Mouse (Mus musculus) hindbrain, postnatal 0 days (tissue): ENCODE measurements around the gene Rasal1. TPM values are rescaled to one million over a fixed set of nuclear protein-coding genes. Genes with fewer than 3 reads are reported as not detected.
A peak's percentile ranks its signal among the peaks of the same experiment; 100 is the strongest.

Experiments used
- ATAC-seq: fragments of 200-750 bp; cut with Nextera tagmentation; 2 replicates; pipeline ENCODE4 v1.8.0; 2017; ENCODE audit warnings: mild to moderate bottlenecking, moderate TSS enrichment, moderate library complexity
- DNase-seq: peaks from one replicate; pipeline ENCODE4 v3.0.0-alpha.2; 2015; ENCODE audit warnings: low spot score
- H3K27ac ChIP-seq: fragments of 300-500 bp; sonication (generic); 2 replicates; pipeline ENCODE4 v1.5.1; 2014; ENCODE audit warnings: mild to moderate bottlenecking
- H3K27me3 ChIP-seq: fragments of 300-500 bp; sonication (generic); 2 replicates; pipeline ENCODE4 v1.6.1; 2014; ENCODE audit warnings: low read length, mixed read lengths; ENCODE audit not compliant: insufficient read depth
- H3K36me3 ChIP-seq: fragments of 300-500 bp; sonication (generic); 2 replicates; pipeline ENCODE4 v1.6.1; 2014; ENCODE audit warnings: low read length, mixed read lengths; ENCODE audit not compliant: insufficient read depth
- H3K4me1 ChIP-seq: fragments of 300-500 bp; sonication (generic); 2 replicates; pipeline ENCODE4 v1.6.1; 2014; ENCODE audit warnings: antibody characterized with exemption, low read length, mixed read lengths; ENCODE audit not compliant: insufficient read depth
- H3K4me2 ChIP-seq: fragments of 300-500 bp; sonication (generic); 2 replicates; pipeline ENCODE4 v1.6.1; 2014; ENCODE audit warnings: low read depth, mild to moderate bottlenecking, low read length, moderate library complexity, mixed read lengths
- H3K4me3 ChIP-seq: fragments of 300-500 bp; sonication (generic); 2 replicates; pipeline ENCODE4 v1.5.1; 2014; ENCODE audit warnings: low read length
- H3K9ac ChIP-seq: fragments of 300-500 bp; sonication (generic); replicated peaks from 2 replicates; pipeline ENCODE4 v1.6.1; 2014; ENCODE audit warnings: mild to moderate bottlenecking, low read length, moderate library complexity, mixed read lengths
- H3K9me3 ChIP-seq: fragments of 300-500 bp; sonication (generic); 2 replicates; pipeline ENCODE4 v1.6.1; 2016; ENCODE audit warnings: low read length, mixed read lengths
- CTCF ChIP-seq: IDR thresholded peaks from 2 replicates; pipeline ENCODE4 v1.5.1; 2016; ENCODE audit warnings: antibody characterized with exemption, control low read depth, low read depth
- WGBS: fragments of 180-500 bp; shearing (Covaris S2); extraction: QIAGEN DNeasy Blood & Tissue Kit; methylation state at CpG from one replicate; pipeline ENCODE4 v1.1.7; 2014; 5-methylcytosine and 5-hydroxymethylcytosine counted together
- polyA plus RNA-seq: library from polyadenylated mRNA; unstranded; fragments of >200 nt; fragmentation: Nextera tagmentation; extraction: Ambion mirVana; gene quantifications from 2 replicates; pipeline ENCODE4 v1.2.1, GENCODE M21; 2015
- total RNA-seq: library from RNA; depleted of rRNA; stranded (reverse); fragments of >200 nt; gene quantifications from 2 replicates; pipeline ENCODE4 v1.2.3, GENCODE M21; 2014

The Rasal1 gene
- total and polyA plus RNA-seq, 2 experiments from 2014 or later = 4.7 to 8.2 TPM

- Histone ChIP-seq H3K4me3 (no peak overlapping the region), H3K36me3 (peaks cover 36% of the 10 kb centered on the region), H3K27me3 (no peaks in the 10 kb centered on the region), H3K4me2 (no peak overlapping the region), H3K27ac (no peak overlapping the region), H3K9ac (no peak overlapping the region), H3K4me1 (no peaks in the 10 kb centered on the region), H3K9me3 (no peaks in the 10 kb centered on the region)
- TF ChIP-seq CTCF = no peak
- 70% methylated on average over 15 of the region's 15 CpGs for WGBS
- no peak for DNase-seq
- no peak for ATAC-seq
Measured at GRCm38 (mm10) chr5:120627515-120628300, 20.9 kb upstream of the Rasal1 start.

DNA sequence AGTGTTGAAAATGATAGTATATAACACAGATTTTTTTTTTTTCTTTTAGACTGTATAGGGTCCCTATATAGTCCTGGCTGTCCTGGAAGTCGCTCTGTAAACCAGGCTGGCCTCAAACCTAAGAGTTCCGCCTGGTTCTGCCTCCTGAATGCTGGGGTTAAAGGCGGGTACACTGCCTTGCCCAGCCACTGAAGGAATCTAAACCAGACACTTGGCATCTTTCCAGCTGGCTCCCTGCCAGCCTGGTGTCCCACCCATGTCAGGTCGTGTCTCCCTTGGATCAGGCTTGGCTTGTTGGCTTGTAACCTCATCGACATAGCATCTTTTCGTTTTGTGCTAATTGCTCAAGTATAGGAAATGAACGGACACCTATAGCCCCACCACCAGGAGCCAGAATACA is 20.0 kb upstream of the Rasal1 start:
- no peaks in the 10 kb centered on the region for H3K9me3 ChIP-seq
- no peaks in the 10 kb centered on the region for H3K4me1 ChIP-seq
- no peak overlapping the region for H3K9ac ChIP-seq
- DNase-seq = peak; percentile 57
- peaks cover 32% of the 10 kb centered on the region for H3K36me3 ChIP-seq
- H3K27me3 ChIP-seq = no peaks in the 10 kb centered on the region
- TF ChIP-seq CTCF = no peak
- WGBS = 41% methylated on average over 7 of the region's 7 CpGs
- H3K4me2 ChIP-seq = no peak overlapping the region
- H3K4me3 ChIP-seq = no peak overlapping the region
- no peak for ATAC-seq
- no peak overlapping the region for H3K27ac ChIP-seq

DNA sequence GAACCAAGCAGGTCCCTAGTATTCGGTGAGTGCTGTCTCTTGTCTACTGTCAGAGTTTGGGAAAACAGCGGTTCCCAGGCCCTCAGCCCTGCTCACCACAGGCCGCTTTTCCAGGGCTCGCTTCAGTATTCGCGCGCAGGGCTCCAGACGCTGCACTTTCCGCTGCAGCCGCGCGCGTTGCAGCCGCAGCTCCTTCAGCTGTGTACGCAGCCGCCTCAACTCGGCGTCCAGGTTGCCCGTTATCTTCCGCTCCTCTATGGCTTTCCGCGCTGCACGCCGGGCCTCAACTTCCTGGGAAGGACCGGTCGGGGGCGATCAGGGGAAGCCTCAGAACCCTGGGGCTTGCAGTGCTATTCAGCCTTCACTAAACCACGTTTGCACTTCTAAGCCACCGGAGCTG is 17.5 kb upstream of the Rasal1 start:
- Histone ChIP-seq H3K36me3 (peaks cover 11% of the 10 kb centered on the region), H3K9ac (no peak overlapping the region), H3K4me3 (peak overlapping the region; percentile 7; the same call in 1 of the 2 replicates), H3K27ac (no peak overlapping the region), H3K9me3 (no peaks in the 10 kb centered on the region), H3K4me1 (0 out of 2 replicates have a peak, but pooled peaks cover 3% of the 10 kb centered on the region), H3K4me2 (peak overlapping the region; percentile 40), H3K27me3 (no peaks in the 10 kb centered on the region)
- ATAC-seq = no peak
- WGBS = 7% methylated on average over 29 of the region's 29 CpGs
- no peak for TF ChIP-seq CTCF
- peak; percentile 50 for DNase-seq

DNA sequence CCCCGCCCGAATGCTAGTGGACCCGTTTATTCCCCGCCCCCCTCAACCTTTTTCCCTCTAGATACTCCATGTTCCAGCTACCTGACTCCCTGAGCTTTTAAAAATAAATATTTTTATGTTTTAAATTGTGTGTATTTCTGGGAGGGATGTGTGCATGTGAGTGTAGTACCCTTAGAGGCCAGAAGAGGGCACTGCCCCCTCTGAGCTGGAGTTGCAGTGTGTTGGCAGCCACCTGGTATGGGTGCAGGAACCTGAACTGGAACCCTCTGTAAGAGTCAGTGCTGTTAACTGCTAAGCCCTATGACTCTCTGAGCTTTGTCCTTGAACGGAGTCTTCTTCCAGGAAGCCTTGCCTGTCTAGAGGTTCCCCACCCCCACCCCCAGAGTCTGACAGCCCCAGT is 16.7 kb upstream of the Rasal1 start:
- Histone ChIP-seq H3K4me3 (no peak overlapping the region), H3K36me3 (peaks cover 6% of the 10 kb centered on the region), H3K4me1 (0 out of 2 replicates have a peak, but pooled peaks cover 3% of the 10 kb centered on the region), H3K27ac (no peak overlapping the region), H3K9me3 (no peaks in the 10 kb centered on the region), H3K9ac (no peak overlapping the region), H3K4me2 (no peak overlapping the region), H3K27me3 (no peaks in the 10 kb centered on the region)
- TF ChIP-seq CTCF = peak; percentile 41
- 88% methylated on average over 5 of the region's 5 CpGs for WGBS
- ATAC-seq (no peak), DNase-seq (no peak)

DNA sequence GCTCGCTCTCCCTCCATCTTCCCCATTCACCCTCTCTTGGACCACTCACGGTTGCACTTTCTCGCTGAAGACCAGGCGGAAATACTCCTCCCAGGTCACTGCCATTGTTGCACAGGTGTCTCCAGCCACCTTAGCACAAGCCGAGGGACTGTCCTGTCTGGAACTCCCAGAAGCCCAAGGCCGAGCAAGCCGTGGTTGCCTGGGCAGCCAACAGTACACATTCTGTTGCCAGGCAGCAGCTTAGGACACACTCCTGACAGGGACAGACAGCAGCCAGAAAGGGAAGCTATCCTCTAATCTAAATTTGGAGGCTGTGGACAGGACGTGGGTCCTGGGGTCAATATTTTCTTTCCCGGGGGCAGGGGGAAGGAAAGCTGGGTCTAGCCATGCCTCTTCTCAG is 14.5 kb upstream of the Rasal1 start, which contains the start of gene Cfap73:
Gene Cfap73 (minus strand): TSS at position 105 of the 400 bp plus-strand sequence.
- DNase-seq = no peak
- no peak for ATAC-seq

DNA sequence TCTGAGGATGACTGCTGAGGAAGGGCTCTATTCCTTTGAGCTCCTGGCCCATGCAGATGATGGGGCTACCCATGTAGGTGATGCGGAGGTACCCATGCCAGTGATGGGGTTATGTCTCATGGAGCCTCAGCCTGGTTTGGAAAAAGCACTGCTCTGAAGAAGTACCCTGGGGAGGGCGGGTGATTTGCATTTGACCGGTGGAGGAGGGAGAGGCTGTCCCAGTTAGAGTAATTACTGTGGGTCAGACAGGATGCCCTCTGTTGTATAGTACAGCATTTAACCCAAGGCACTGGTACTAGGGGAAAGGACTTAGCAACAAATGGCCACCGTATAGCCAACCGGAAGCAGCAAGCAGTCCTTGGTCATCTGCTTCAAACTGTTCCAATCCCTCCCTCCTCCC is 13.8 kb upstream of the Rasal1 start:
- 44% methylated on average over 5 of the region's 5 CpGs for WGBS
- DNase-seq (no peak), ATAC-seq (no peak)
- Histone ChIP-seq H3K9ac (no peak overlapping the region), H3K4me3 (no peak overlapping the region), H3K9me3 (no peaks in the 10 kb centered on the region), H3K36me3 (no peaks in the 10 kb centered on the region), H3K4me2 (no peak overlapping the region), H3K4me1 (0 out of 2 replicates have a peak, but pooled peaks cover 3% of the 10 kb centered on the region), H3K27me3 (no peaks in the 10 kb centered on the region), H3K27ac (no peak overlapping the region)
- no peak for TF ChIP-seq CTCF

More for the DNA sequence above, 14.5 kb upstream of the Rasal1 start, which contains the start of gene Cfap73:
- Histone ChIP-seq H3K4me2 (no peak within 1 kb of the TSS), H3K4me3 (no peak within 1 kb of the TSS), H3K27ac (no peak within 1 kb of the TSS), H3K36me3 (no peaks in the 10 kb centered on the region), H3K9me3 (no peaks in the 10 kb centered on the region), H3K27me3 (no peaks in the 10 kb centered on the region), H3K9ac (no peak within 1 kb of the TSS), H3K4me1 (0 out of 2 replicates have a peak, but pooled peaks cover 3% of the 10 kb centered on the region)
- WGBS = 46% methylated on average over 9 of the region's 9 CpGs
- no peak for TF ChIP-seq CTCF

GRCm38 (mm10) chr5:120635633-120636032 is 13.0 kb upstream of the Rasal1 start:
- H3K4me2 ChIP-seq = no peak overlapping the region
- 0 out of 2 replicates have a peak, but pooled peaks cover 3% of the 10 kb centered on the region for H3K4me1 ChIP-seq
- no peak for TF ChIP-seq CTCF
- no peak overlapping the region for H3K4me3 ChIP-seq
- ATAC-seq = no peak
- no peaks in the 10 kb centered on the region for H3K27me3 ChIP-seq
- H3K9me3 ChIP-seq = no peaks in the 10 kb centered on the region
- no peak overlapping the region for H3K9ac ChIP-seq
- DNase-seq = no peak
- WGBS = 81% methylated on average over 5 of the region's 5 CpGs
- H3K36me3 ChIP-seq = no peaks in the 10 kb centered on the region
- H3K27ac ChIP-seq = no peak overlapping the region
